24 mouse cellular contexts compared by ENCODE assay signal in the genomic region with DNA sequence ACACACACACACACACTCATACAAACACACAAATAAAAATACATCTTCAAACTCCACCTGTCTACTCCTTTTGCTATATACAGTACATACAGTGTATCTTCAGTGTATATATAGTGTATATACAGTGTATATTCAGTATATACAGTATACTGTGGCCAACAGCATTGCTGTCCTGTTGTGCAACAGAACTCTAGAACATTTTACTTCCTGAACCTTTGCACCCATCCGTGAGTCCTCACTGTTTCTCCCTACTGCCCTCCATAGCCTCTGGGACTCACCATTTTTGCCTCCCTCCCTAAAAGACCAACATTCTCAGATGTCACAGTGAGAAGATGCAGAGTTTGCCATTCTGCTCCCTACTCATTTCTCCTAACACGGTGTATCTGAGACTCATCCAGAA.
"Had no signal": no experiment of that assay in that cellular context is flagged by ENCODE, and none has a peak within 500 bp of the region (broad histone marks: within the 10 kb centered on the region; RNA-seq: fewer than 3 reads in every experiment).

No protein-coding gene starts in this region.

- H3K36me3 ChIP-seq: heart, embryonic 13.5 days; heart, embryonic 15.5 days; hindbrain, embryonic 12.5 days; intestine, embryonic 15.5 days; limb, embryonic 10.5 days; limb, embryonic 12.5 days; liver, embryonic 13.5 days had no signal

- H3K9me3 ChIP-seq: heart, embryonic 13.5 days; heart, embryonic 15.5 days; hindbrain, embryonic 12.5 days; intestine, embryonic 15.5 days; limb, embryonic 10.5 days; limb, embryonic 12.5 days; liver, embryonic 13.5 days had no signal

- DNase-seq: forebrain, postnatal 0 days; gastrocnemius, postnatal 14 days; gastrocnemius, postnatal 36 days; heart, adult 2 months; heart, postnatal 4 days; kidney, adult 18-20 months; kidney, adult 8-10 months; kidney, postnatal 10 days; kidney, postnatal 25 days; kidney, postnatal 4 days; liver; liver, embryonic 13.5 days had no signal

- H3K27me3 ChIP-seq: heart, embryonic 13.5 days; heart, embryonic 15.5 days; hindbrain, embryonic 12.5 days; intestine, embryonic 15.5 days; limb, embryonic 12.5 days; liver, embryonic 13.5 days had no signal

- H3K27ac ChIP-seq: heart, adult 2 months; heart, embryonic 13.5 days; heart, embryonic 15.5 days; hindbrain, embryonic 12.5 days; intestine, embryonic 15.5 days; layer of hippocampus, adult 2 months; left cerebral cortex, adult 2 months; limb, embryonic 10.5 days; limb, embryonic 12.5 days; liver, embryonic 13.5 days had no signal

- H3K4me2 ChIP-seq: heart, embryonic 11.5 days; heart, embryonic 13.5 days; heart, embryonic 15.5 days; hindbrain, embryonic 12.5 days; intestine, embryonic 15.5 days; limb, embryonic 12.5 days; liver, embryonic 11.5 days; liver, embryonic 13.5 days had no signal

- ATAC-seq: forebrain, postnatal 0 days; inflammation-experienced regulatory T-cells, adult 6 months; intestine, embryonic 15.5 days; intestine, postnatal 0 days had no signal

- H3K4me3 ChIP-seq: heart, adult 2 months; heart, embryonic 13.5 days; heart, embryonic 15.5 days; hindbrain, embryonic 12.5 days; intestine, embryonic 15.5 days; layer of hippocampus, adult 2 months; left cerebral cortex, adult 2 months; limb, embryonic 10.5 days; limb, embryonic 12.5 days; liver, embryonic 13.5 days had no signal

- H3K9ac ChIP-seq: forebrain, postnatal 0 days; heart, embryonic 13.5 days; heart, embryonic 15.5 days; hindbrain, embryonic 12.5 days; intestine, embryonic 15.5 days; limb, embryonic 12.5 days; liver, embryonic 13.5 days had no signal

- H3K4me1 ChIP-seq: hindbrain, embryonic 12.5 days; intestine, embryonic 15.5 days; limb, embryonic 10.5 days; limb, embryonic 12.5 days; liver, embryonic 13.5 days had no signal
